Mouse (Mus musculus): ENCODE measurements around the gene Brd3.
"Not testable (repeated sequence)": the region's sequence is repeated elsewhere in the genome, so short reads cannot be mapped to it uniquely, and the experiment has no call there.

The Brd3 gene

GRCm38 (mm10) chr2:27507562-27507961 is at the start of gene Brd3:
Gene Brd3, minus strand, starts transcription at chr2:27507662.
- DNase-seq (ENCODE audit: low spot score in 2 of 2), result no peak

GRCm38 (mm10) chr2:27556921-27557320 is 49.5 kb upstream of the Brd3 start:
- no peak for DNase-seq (ENCODE audit: low spot score in 2 of 2)

GRCm38 (mm10) chr2:27554308-27554707 is 46.8 kb upstream of the Brd3 start:
- no peak for DNase-seq (ENCODE audit: low spot score in 2 of 2)

GRCm38 (mm10) chr2:27552620-27553287 is 45.3 kb upstream of the Brd3 start:
- DNase-seq (ENCODE audit: low spot score in 2 of 2), result peak; percentile 65 to 85

GRCm38 (mm10) chr2:27548664-27549369 is 41.4 kb upstream of the Brd3 start:
- no peak for DNase-seq (ENCODE audit: low spot score in 2 of 2)

GRCm38 (mm10) chr2:27547986-27548385 is 40.5 kb upstream of the Brd3 start:
- DNase-seq (ENCODE audit: low spot score in 2 of 2), result no peak

GRCm38 (mm10) chr2:27547326-27547725 is 39.9 kb upstream of the Brd3 start:
- DNase-seq (ENCODE audit: low spot score in 2 of 2), result no peak

- DNase-seq (ENCODE audit: low spot score in 2 of 2), result not testable (repeated sequence)
These were observed 38.6 kb upstream of the Brd3 start for GRCm38 (mm10) chr2:27546041-27546440.

GRCm38 (mm10) chr2:27545517-27545916 is 38.1 kb upstream of the Brd3 start:
- not testable (repeated sequence) for DNase-seq (ENCODE audit: low spot score in 2 of 2)

- DNase-seq (ENCODE audit: low spot score in 2 of 2), result no peak
These were observed 37.2 kb upstream of the Brd3 start for GRCm38 (mm10) chr2:27544613-27545012.

- DNase-seq (ENCODE audit: low spot score in 2 of 2), result no peak
These were observed 33.8 kb upstream of the Brd3 start for GRCm38 (mm10) chr2:27541225-27541624.

GRCm38 (mm10) chr2:27540515-27540836 is 33.0 kb upstream of the Brd3 start:
- DNase-seq (ENCODE audit: low spot score in 2 of 2), result no peak

- DNase-seq (ENCODE audit: low spot score in 2 of 2), result peak; percentile 99 to 100
These were observed 32.5 kb upstream of the Brd3 start for GRCm38 (mm10) chr2:27539772-27540514.

- DNase-seq (ENCODE audit: low spot score in 2 of 2), result peak in 1 of 2 experiments; percentile 54
These were observed 31.9 kb upstream of the Brd3 start for GRCm38 (mm10) chr2:27539336-27539735.

GRCm38 (mm10) chr2:27538455-27539330 is 31.2 kb upstream of the Brd3 start:
- DNase-seq (ENCODE audit: low spot score in 2 of 2), result not testable (repeated sequence)

GRCm38 (mm10) chr2:27518283-27518682 is 10.8 kb upstream of the Brd3 start:
- DNase-seq (ENCODE audit: low spot score in 2 of 2), result no peak

- no peak for DNase-seq (ENCODE audit: low spot score in 2 of 2)
These were observed 8.8 kb upstream of the Brd3 start for GRCm38 (mm10) chr2:27516289-27516688.

GRCm38 (mm10) chr2:27515341-27516166 is 8.1 kb upstream of the Brd3 start:
- peak in 1 of 2 experiments; percentile 41 for DNase-seq (ENCODE audit: low spot score in 2 of 2)

GRCm38 (mm10) chr2:27514639-27515328 is 7.3 kb upstream of the Brd3 start, which contains the start of gene Wdr5:
Gene Wdr5, plus strand, starts transcription at chr2:27515157.
- DNase-seq (ENCODE audit: low spot score in 2 of 2), result peak; percentile 96 to 98

GRCm38 (mm10) chr2:27513861-27514260 is 6.4 kb upstream of the Brd3 start:
- DNase-seq (ENCODE audit: low spot score in 2 of 2), result peak in 1 of 2 experiments; percentile 43

All from right cerebral cortex, postnatal 10 days (tissue).